Mouse (Mus musculus): ENCODE measurements at regions not wholly inside any gene's neighbourhood (a gene's known extent, or its start where the extent isn't known, plus 50 kb on each side); places are given as distances from the start of the nearest gene placed in this dataset. TPM values are rescaled to one million over a fixed set of nuclear protein-coding genes. Genes with fewer than 3 reads are reported as not detected.

- Histone ChIP-seq H3K4me3 (ENCODE audit: low read depth, low read length) (no peak overlapping the region), H3K36me3 (ENCODE audit: control insufficient read depth, insufficient read depth, low read length) (no peaks in the 10 kb centered on the region), H3K9me3 (ENCODE audit: control insufficient read depth, low read length) (no peaks in the 10 kb centered on the region), H3K27ac (ENCODE audit: low read depth) (no peak overlapping the region), H3K4me1 (replicated peaks; ENCODE audit: control insufficient read depth, insufficient read depth, low read length) (no peaks in the 10 kb centered on the region), H3K4me2 (ENCODE audit: low read length) (no peak overlapping the region), H3K27me3 (replicated peaks; ENCODE audit: control insufficient read depth, insufficient read depth, low read length) (no peaks in the 10 kb centered on the region), H3K9ac (ENCODE audit: low read length) (no peak overlapping the region)
- DNase-seq (ENCODE audit: low spot score), result no peak
- ATAC-seq (replicated peaks; ENCODE audit: low FRiP score, low TSS enrichment, low read depth), result no peak
- WGBS, result 86% methylated on average over 3 of the region's 3 CpGs
These were observed 583.5 kb downstream of the Utrn start for GRCm38 (mm10) chr10:12285679-12286078.

- Histone ChIP-seq H3K27ac (ENCODE audit: low read depth) (no peak overlapping the region), H3K9me3 (ENCODE audit: control insufficient read depth, low read length) (no peaks in the 10 kb centered on the region), H3K4me3 (ENCODE audit: low read depth, low read length) (no peak overlapping the region), H3K4me2 (ENCODE audit: low read length) (no peak overlapping the region), H3K27me3 (replicated peaks; ENCODE audit: control insufficient read depth, insufficient read depth, low read length) (no peaks in the 10 kb centered on the region), H3K9ac (ENCODE audit: low read length) (no peak overlapping the region), H3K36me3 (ENCODE audit: control insufficient read depth, insufficient read depth, low read length) (no peaks in the 10 kb centered on the region), H3K4me1 (replicated peaks; ENCODE audit: control insufficient read depth, insufficient read depth, low read length) (no peaks in the 10 kb centered on the region)
- ATAC-seq (replicated peaks; ENCODE audit: low FRiP score, low TSS enrichment, low read depth) (no peak), DNase-seq (ENCODE audit: low spot score) (no peak)
- 78% methylated on average over 2 of the region's 2 CpGs for WGBS
These were observed 570.3 kb downstream of the Utrn start for GRCm38 (mm10) chr10:12298887-12299286.

DNA sequence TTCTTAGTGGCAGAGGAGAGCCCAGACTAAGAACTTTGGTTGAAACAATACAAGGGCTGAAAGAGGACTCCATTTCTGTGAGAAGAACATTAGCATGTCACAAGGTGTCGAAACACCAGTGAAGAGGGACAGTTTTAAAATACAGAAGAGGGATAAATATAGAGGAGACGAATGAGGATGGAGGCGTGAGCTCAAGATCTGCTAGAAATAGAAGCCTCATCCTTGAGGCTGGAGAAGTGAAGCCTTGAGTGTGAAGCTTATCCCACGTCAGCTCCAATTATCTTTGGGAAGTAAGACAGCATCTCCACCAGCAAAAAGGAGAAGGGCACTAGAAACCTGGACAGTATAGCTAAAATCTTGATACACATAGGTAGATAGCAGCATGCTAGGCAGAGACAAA is 566.8 kb downstream of the Utrn start:
- no peak overlapping the region for H3K9ac ChIP-seq (ENCODE audit: low read length)
- H3K9me3 ChIP-seq (ENCODE audit: control insufficient read depth, low read length), result no peaks in the 10 kb centered on the region
- H3K4me3 ChIP-seq (ENCODE audit: low read depth, low read length), result no peak overlapping the region
- no peaks in the 10 kb centered on the region for H3K4me1 ChIP-seq (replicated peaks; ENCODE audit: control insufficient read depth, insufficient read depth, low read length)
- H3K27me3 ChIP-seq (replicated peaks; ENCODE audit: control insufficient read depth, insufficient read depth, low read length), result no peaks in the 10 kb centered on the region
- H3K27ac ChIP-seq (ENCODE audit: low read depth), result no peak overlapping the region
- ATAC-seq (replicated peaks; ENCODE audit: low FRiP score, low TSS enrichment, low read depth), result no peak
- 85% methylated on average over 4 of the region's 4 CpGs for WGBS
- H3K36me3 ChIP-seq (ENCODE audit: control insufficient read depth, insufficient read depth, low read length), result no peaks in the 10 kb centered on the region
- DNase-seq (ENCODE audit: low spot score), result no peak
- no peak overlapping the region for H3K4me2 ChIP-seq (ENCODE audit: low read length)

DNA sequence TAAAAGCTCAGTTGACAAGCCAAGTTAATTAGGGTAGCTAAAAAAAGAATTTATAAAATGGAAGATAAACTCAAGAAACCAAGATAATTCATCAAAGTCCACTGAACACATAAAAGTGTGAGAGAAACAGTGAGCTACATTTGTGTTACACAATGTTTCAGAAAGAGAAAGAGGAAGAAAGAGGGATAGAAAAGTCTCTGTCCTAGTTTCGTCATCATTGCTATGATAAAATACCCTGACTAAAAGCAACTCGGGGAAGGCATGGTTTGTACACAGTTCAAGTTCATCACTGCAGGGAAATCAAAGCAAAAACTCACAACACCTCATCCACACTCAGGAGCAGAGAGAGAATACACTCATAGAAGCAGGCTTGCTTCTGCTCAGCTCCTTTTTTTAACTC is 548.9 kb downstream of the Utrn start:
- no peaks in the 10 kb centered on the region for H3K9me3 ChIP-seq (ENCODE audit: control insufficient read depth, low read length)
- ATAC-seq (replicated peaks; ENCODE audit: low FRiP score, low TSS enrichment, low read depth), result no peak

More for the DNA sequence above, 548.9 kb downstream of the Utrn start:
- 78% methylated on average over 2 of the region's 2 CpGs for WGBS
- Histone ChIP-seq H3K9ac (ENCODE audit: low read length) (no peak overlapping the region), H3K36me3 (ENCODE audit: control insufficient read depth, insufficient read depth, low read length) (no peaks in the 10 kb centered on the region), H3K4me2 (ENCODE audit: low read length) (no peak overlapping the region), H3K27ac (ENCODE audit: low read depth) (no peak overlapping the region), H3K4me1 (replicated peaks; ENCODE audit: control insufficient read depth, insufficient read depth, low read length) (no peaks in the 10 kb centered on the region), H3K27me3 (replicated peaks; ENCODE audit: control insufficient read depth, insufficient read depth, low read length) (no peaks in the 10 kb centered on the region), H3K4me3 (ENCODE audit: low read depth, low read length) (no peak overlapping the region)
- DNase-seq (ENCODE audit: low spot score), result no peak

Small RNA genes lying in the stretch of these regions (microRNA-seq; reads per million reads assigned to microRNA genes)
- not detected for gene Gm22194

All from intestine, embryonic 14.5 days (tissue).